Mouse (Mus musculus) small intestine, adult 2 months (tissue): ENCODE measurements around the gene Dst.
"Not testable (repeated sequence)": the region's sequence is repeated elsewhere in the genome, so short reads cannot be mapped to it uniquely, and the experiment has no call there.

Experiments
- CTCF ChIP-seq: fragments of 200-500 bp; IDR thresholded peaks from 2 replicates; pipeline ENCODE4 v1.5.1; 2012; ENCODE audit warnings: low read depth, mild to moderate bottlenecking, control low read depth, inconsistent platforms, low read length, moderate library complexity, mixed read lengths; ENCODE audit not compliant: insufficient replicate concordance, insufficient read length; ENCODE audit errors: extremely low read depth
- POLR2A ChIP-seq: fragments of 200-500 bp; IDR thresholded peaks from 2 replicates; pipeline ENCODE4 v1.6.1; 2012; ENCODE audit warnings: low read depth, mild to moderate bottlenecking, control low read depth, inconsistent platforms, low read length, moderate library complexity

DNA sequence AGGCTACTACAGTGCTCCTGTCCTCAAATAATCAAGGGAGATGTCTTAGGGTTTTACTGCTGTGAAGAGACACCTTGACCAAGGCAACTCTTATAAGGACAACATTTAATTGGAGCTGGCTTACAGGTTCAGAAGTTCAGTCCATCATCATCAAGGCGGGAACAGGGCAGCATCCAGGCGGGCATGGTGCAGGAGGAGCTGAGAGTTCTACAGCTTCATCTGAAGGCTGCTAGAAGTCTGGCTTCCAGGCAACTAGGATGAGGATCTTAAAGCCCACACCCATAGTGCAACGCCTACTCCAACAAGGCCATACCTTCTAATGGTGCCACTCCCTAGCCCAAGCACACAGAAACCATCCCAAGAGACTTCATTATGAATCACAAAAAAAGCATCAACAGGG is 400.8 kb downstream of the Dst start:
- TF ChIP-seq CTCF, POLR2A: not testable (repeated sequence)
